Comparison of ENCODE assay signal across 15 mouse cellular contexts in the genomic region with DNA sequence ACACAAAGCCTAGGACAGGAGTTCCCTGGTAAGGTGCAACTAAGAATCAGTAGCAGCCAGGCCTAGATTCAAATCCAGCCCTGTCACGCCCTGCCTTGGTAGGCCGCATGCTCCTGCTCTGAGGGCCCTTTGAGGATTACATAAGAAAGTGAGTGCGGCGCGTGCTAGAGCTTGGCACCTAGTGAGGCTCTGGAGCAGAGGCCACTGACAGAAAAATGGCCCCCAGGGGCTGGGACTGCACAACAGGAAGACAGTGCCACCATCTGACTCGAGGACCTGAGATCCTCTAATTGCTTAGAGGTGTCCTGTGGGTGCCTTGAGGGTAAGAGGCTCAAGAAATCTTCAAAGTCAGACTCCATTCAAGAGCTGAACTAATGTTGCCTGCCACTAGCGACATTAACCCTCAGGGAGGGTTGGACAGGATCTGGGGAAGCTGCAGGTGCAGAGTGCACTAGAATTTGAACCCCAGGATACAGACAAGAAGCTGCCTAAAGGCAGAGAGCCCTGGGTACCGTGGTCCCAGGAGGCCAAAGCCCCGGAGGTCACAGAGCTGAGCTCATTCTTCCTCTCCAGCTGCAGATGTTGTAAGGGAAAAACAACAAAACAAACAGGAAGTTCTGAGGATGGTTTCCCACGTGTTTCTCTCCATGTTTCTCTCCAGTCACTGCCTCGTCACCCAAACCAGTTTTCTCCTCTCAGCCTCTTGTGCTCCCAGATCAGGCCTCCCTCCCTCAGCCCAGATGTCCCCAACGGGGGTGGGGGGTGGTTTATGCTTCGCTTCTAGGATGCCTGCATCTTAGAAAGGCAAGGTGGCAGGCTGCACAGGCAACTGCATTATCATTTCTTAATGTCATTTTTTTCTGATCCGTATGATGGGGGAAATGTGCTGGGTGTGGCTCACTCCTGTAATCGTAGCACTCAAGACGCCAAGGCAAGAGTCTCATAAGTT. TPM values are rescaled to one million over a fixed set of nuclear protein-coding genes. Genes with fewer than 3 reads are reported as not detected.
DNase-seq lines count a peak whose midpoint lies in the region; ATAC-seq lines count a peak whose summit lies in the region.
"Had no signal": no experiment of that assay in that cellular context is flagged by ENCODE, and none has a peak within 500 bp of the region (broad histone marks: within the 10 kb centered on the region; RNA-seq: fewer than 3 reads in every experiment).

No protein-coding gene starts in this region.

- no peak for ATAC-seq in CD4-positive, CD25-positive, alpha-beta regulatory T cell, adult 4 months
- ATAC-seq: forebrain, postnatal 0 days had no signal

- no peaks in the 10 kb centered on the region for H3K36me3 ChIP-seq in splenic B cell, adult 2 months (ENCODE audit: control insufficient read depth, insufficient read depth, low read length, poor library complexity, severe bottlenecking)
- H3K36me3 ChIP-seq: embryonic facial prominence, embryonic 15.5 days; hindbrain, embryonic 15.5 days had no signal

- DNase-seq in CD4-positive, CD25-positive, alpha-beta regulatory T cell, adult 2 months (ENCODE audit: low read depth, low spot score), result peak; percentile 29
- DNase-seq in kidney, adult 11 months, result peak; percentile 39
- DNase-seq in kidney, adult 18-20 months, result no peak
- peak; percentile 11 for DNase-seq in ovary, postnatal 36 days (ENCODE audit: low spot score)
- DNase-seq in ovary, adult 18-20 months (ENCODE audit: low spot score), result no peak
- DNase-seq in splenic B cell, adult 2 months (ENCODE audit: low read depth, low spot score), result peak; percentile 64
- no peak for DNase-seq in natural killer cell, adult 2 months (ENCODE audit: low spot score in 2 of 2)
- DNase-seq: forebrain, postnatal 0 days; lung, adult 18-20 months; retina, postnatal 1 day had no signal

- H3K27me3 ChIP-seq in splenic B cell, adult 2 months (ENCODE audit: control insufficient read depth, insufficient read depth, low read length, poor library complexity, severe bottlenecking), result no peaks in the 10 kb centered on the region
- H3K27me3 ChIP-seq: embryonic facial prominence, embryonic 15.5 days; hindbrain, embryonic 15.5 days had no signal

RNA-seq across cellular contexts. Expression of a gene that starts 1.0 kb away (rescaled TPM):
- under 1 TPM; 0.79 to 0.92 TPM for polyA plus RNA-seq in CD4-positive, CD25-positive, alpha-beta regulatory T cell, adult 4 months (2017; shearing (Covaris generic))
- polyA plus RNA-seq: neural tube, embryonic 11.5 days; stomach, embryonic 14.5 days had no signal

RNA-seq across cellular contexts. Expression of a gene that starts 3.6 kb away (rescaled TPM):
- polyA plus RNA-seq in CD4-positive, CD25-positive, alpha-beta regulatory T cell, adult 4 months (2017; shearing (Covaris generic)), result 100 to 1,000 TPM; 236 to 310 TPM

RNA-seq across cellular contexts. Expression of a gene that starts 5.2 kb away (rescaled TPM):
- polyA plus RNA-seq in CD4-positive, CD25-positive, alpha-beta regulatory T cell, adult 4 months (2017; shearing (Covaris generic)), result under 1 TPM in 1 of 2 experiments, not detected in 1; 0.29 TPM
- polyA plus RNA-seq: embryonic facial prominence, embryonic 15.5 days; forebrain, postnatal 0 days; neural tube, embryonic 11.5 days; stomach, embryonic 14.5 days had no signal

RNA-seq across cellular contexts. Expression of a gene that starts 8.6 kb away (rescaled TPM):
- 100 to 1,000 TPM; 836 to 870 TPM for polyA plus RNA-seq in CD4-positive, CD25-positive, alpha-beta regulatory T cell, adult 4 months (2017; shearing (Covaris generic))

RNA-seq across cellular contexts. Expression of a gene that starts 18.3 kb away (rescaled TPM):
- polyA plus RNA-seq in CD4-positive, CD25-positive, alpha-beta regulatory T cell, adult 4 months (2017; shearing (Covaris generic)), result 10 to 100 TPM; 31.7 to 39.0 TPM

Comparison
In these comparisons a context has a peak if more than half of its experiments do, and no peak if none do; other contexts are left out.
1. DNase-seq: peak in CD4-positive, CD25-positive, alpha-beta regulatory T cell, adult 2 months (single experiment), kidney, adult 11 months (single experiment), ovary, postnatal 36 days (single experiment) and splenic B cell, adult 2 months (single experiment); none in kidney, adult 18-20 months (single experiment), ovary, adult 18-20 months (single experiment) and natural killer cell, adult 2 months (0 of 2).